Mouse (Mus musculus) erythroblast, embryonic 14.5 days (primary cell): Measurements from ENCODE around the gene Fkbp5.

Experiments used
- GATA1 ChIP-seq: IDR thresholded peaks from 2 replicates; pipeline ENCODE4 v1.6.1; 2012; ENCODE audit warnings: low read length, inconsistent platforms, mixed read lengths
- TAL1 ChIP-seq: IDR thresholded peaks from 3 replicates; pipeline ENCODE4 v1.6.1; 2012; ENCODE audit warnings: low read length, inconsistent platforms, mixed read lengths

GRCm38 (mm10) chr17:28427666-28428065 lies 89.7 kb downstream of the Fkbp5 start:
- TF ChIP-seq TAL1 (no peak), GATA1 (no peak)
